Mouse (Mus musculus): Measurements from ENCODE around the gene Smyd1.

DNA sequence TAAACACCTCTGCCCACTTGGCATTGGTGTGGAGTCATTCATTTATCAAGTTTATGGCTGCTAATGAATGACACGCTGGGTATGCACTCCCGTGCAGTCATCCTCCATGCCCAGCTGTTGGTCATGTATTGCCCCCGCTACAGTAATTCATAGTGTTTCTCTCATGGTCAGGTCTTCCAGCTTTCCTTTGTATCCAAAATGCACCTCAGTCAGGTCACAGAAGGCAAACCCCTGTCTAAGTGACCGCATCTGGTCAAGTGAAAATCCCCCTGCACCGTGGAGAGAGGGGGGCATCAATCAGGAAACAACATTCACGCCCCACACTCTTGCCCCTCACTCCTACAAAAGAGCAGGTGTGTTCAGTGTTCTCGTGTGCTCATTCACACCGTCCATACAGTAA lies 117.9 kb downstream of the Smyd1 start:
- TF ChIP-seq CTCF (IDR thresholded peaks at IDR 0.05; ENCODE audit: low read depth) (no peak), EP300 (optimal IDR thresholded peaks at IDR 0.05) (no peak)
